Mouse (Mus musculus) kidney, postnatal 4 days (tissue): Measurements from ENCODE around the gene Nfe2l2.
"Not testable (repeated sequence)": the region's sequence is repeated elsewhere in the genome, so short reads cannot be mapped to it uniquely, and the experiment has no call there.

ENCODE experiments used
- DNase-seq, 2 experiments: peaks; one replicate each; pipeline ENCODE4 v3.0.0; 2021; ENCODE audit warnings: mixed read lengths in 2 of 2

The Nfe2l2 gene

DNA sequence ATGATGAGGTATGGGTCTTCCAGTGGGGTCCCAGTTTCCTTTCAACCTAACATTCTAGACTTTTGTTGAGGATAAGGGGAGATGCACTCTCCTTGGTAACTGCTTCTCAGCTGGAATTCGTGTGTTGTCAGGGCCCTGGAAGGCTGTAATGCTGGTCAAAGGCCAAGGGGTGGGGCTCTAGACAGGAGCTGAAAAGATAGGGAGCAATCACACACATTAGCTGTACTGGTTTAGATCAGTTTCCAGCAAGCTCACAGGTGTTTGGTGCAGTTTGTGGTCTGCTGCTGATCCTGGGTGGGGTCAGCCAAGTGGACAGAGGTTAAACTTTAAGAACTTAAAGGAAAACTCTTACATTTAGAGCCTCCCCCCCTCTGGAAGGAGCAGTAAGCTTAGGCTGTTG lies 3.0 kb upstream of the Nfe2l2 start:
- peak; percentile 23 to 43 for DNase-seq

DNA sequence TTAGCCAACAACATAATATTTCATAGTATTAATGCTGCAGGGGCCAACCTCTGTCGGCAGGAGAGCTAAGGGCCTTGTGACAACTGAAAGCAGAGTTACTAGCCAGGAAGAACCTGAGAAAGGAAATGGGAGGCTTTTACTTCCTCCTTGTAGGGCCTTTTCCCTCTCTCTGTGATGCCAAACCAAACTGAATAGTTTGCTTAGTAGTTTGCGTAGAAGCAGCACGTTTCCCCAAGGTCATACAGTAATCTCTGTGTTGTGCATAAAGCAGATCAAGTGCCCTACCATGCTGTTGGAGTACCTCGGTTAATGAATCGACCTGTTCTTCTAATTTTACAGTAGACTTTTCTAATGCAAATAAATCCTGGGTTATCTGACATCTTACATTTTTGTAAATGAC lies 2.0 kb upstream of the Nfe2l2 start:
- no peak for DNase-seq

DNA sequence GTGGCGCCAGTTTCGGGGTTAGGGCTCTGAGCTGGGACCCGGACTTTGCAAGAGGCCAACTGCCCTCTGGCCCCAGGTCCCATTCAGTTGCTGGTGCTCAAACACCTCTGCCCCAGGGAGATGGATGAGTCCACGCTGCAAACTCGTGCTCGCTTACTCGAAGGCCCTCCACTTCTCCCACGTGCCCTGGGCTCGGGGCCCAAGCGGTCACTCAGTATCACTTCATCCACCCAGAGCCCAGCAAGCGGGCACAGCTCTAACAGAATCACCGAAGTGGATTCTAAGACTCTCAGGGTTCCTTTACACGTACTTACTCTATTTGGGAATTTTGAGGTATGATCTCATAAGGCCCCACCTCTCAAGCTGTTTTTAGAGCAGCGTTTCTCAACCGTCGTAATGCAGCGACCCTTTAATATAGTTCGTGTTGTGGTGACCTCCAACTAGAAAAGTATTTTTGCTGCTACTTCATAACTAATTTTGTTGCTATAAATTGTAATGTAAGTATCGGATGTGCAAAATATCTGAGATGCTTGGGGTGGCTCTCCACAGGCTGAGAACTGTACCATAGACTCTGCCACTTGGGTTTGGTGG lies 816 bp upstream of the Nfe2l2 start:
- peak; percentile 64 to 78 for DNase-seq

DNA sequence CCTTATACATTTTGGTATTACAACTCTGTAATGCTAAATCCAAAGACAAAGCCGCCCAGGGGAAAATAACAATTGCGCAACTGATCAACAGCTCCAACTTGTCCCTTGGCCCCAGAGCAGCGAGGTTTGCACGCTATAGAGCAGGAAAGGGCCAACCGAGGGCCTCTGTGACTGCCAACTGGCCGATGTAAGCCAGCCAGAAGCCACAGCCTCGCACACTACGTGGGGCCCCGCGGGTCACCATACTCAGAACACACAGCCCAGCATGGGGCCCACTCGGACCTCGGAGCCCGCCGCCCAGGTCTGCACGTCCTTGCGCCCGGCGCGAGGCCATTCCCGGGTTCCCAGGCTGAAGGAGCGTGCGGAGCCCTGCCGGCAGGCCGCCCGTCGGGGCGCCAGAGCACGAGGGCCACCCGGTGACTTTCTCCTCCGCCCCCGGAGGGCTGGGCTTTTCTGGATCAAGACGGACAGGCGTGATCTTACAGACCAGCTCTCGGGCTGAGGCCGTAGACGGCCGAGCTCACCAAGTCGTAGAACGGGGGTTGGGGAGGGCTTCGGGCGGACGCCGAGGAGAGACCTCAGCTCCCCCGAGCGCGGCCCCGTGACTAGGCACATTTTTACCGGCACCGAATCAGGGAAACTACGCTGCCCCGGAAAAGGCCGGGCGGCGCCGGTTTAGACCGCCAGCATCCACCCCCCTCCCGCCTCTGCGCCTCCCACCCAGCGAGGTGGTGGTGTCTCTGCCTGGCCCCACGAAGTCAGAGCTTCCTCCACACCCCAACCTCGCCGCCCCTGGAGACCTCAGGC lies 863 bp downstream of the Nfe2l2 start:
- peak; percentile 96 to 97 for DNase-seq

DNA sequence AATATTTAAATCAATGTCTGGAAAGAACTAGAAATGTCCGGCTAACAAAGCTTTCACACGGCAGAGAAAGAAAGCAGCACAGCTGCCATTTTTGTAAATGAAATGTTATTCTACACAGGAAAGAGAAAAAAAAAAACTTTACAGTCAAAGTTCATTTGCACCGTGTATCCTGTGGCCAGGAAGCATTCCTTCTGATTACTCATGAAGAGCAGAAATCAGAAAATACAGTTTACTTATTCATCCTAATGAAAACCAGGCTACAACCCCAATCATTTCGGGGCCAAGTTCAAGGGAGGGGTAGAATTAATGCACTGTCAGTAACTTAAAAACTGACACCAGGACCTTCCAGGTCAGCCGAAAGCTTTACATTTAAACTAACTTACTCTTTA lies 1.9 kb downstream of the Nfe2l2 start:
- DNase-seq, result no peak

DNA sequence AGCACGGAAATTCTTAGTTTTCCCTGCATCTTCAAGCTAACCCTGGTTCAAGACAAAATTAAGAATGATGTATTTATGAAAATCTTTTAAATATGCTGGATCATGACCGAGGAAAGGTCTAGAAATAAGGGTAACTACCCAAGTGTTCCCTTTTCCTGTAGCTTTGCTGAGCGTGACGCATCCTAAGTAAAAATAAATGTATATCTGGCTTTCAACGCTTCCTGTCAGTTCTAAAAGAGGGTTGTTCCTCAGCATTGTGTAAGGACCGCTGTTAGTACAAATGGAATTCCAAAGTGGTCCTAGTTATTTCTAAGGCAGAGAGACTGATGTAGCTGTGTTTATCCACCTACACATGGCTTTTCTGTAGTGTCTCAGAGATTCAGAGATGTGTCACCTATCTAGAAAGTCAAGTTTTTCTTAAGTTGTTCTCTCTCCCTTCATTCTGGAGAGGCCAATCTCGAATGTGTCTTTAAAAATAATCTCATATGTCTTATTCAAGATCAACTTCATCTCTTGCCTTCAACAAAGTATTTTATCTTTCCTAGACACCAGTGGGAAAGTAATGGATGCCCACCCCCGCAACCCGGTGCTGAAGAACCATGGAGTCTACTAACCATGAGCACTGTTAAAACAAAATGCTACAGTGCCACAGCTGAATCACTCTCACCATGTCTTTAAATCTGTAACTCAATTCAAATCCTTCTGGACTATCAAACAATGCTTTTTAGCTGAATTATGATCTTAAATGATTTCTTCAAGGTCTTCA lies 2.4 kb downstream of the Nfe2l2 start:
- DNase-seq, result no peak

DNA sequence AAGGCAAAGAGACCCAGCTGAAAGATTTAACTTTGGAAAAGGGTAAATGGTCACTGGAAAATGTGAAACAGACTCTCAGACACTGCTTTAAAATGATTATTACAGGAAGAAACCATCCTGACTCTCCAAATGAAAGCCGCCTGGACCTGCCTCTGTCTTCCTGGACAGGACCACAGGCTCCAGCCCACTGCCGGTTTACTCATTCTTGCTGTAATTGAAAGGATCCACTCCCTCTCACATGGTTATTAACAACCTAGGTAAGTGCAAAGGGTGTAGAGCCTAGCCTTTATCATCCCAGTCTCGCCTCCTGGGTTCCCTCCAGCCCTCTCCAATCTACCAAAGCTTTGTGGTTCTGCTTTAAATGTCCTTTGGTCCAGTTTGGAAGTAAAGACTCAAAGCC lies 3.2 kb downstream of the Nfe2l2 start:
- no peak for DNase-seq

DNA sequence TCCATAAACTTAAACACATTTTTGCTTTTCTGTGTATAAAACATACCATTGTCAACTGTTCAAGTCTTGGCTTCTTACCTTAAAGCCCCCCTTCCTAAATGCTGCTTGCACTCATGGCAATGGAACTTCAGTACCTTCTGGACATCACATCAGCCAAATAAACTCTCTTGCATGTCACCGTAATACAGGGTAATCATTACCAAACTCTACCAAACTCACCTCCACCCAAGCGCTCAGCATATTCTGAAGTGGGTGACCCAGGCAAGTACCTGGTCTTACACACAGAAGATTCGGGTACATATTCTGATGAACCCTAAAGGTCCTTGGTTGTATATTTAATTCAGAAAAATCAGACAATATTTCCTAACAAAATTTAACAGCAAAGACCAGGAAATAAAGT lies 3.9 kb downstream of the Nfe2l2 start:
- DNase-seq, result no peak

DNA sequence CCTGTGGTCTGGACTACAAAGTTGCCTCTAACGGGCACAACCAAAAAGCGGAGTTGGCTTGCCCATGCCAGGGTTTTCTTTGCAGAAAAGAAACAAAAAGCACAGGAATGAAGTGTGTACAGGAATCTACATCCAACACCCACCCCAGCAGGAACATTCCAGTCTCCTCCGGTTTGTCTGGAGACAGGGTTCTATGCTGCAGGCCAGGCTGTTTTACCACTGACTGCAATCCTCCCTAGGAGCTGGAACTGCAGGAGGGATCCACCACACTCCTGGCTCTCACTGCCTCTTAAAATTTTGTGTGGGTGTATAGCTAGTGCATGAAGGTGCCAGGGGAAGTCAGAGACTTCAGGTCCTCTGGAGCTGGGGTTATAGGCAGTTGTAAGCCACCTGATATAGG lies 5.6 kb downstream of the Nfe2l2 start:
- DNase-seq, result no peak

DNA sequence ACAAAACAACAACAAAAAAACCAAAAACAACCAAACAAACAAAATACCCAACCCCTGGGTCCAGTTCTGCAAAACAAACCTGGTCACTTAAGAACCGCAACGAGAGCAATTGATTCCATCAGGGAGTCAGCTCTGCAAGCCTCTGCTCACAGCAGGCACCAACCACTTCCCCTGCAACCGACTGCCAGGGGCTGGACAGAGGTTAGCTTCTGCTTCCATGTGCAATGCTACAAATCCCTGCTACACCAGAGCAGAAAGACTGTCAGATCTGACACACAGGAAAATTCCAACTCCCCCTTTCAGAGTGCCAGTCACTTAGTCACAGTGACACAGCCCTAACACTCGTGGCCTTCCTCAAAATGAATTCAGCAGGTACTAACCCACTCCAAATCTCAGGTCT lies 6.4 kb downstream of the Nfe2l2 start:
- DNase-seq, result no peak

DNA sequence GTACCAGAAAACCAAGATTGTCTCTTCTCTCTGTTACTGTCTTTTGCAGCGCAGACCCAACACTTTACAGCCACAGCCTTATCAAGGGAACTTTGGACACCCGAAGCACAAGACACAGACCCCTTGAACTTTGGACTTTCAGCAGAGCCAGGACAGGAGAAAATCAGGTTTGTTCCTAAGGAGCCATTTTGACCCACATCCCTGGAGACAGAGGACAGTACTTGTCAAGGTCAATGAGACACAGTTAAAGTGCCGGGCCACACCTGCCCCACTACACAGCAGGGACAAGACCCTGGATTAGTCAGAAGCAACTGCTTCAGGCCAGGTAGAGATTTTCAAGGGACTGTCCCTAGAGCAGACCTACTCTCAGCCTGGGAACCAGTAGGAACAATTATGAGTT lies 7.2 kb downstream of the Nfe2l2 start:
- no peak for DNase-seq

DNA sequence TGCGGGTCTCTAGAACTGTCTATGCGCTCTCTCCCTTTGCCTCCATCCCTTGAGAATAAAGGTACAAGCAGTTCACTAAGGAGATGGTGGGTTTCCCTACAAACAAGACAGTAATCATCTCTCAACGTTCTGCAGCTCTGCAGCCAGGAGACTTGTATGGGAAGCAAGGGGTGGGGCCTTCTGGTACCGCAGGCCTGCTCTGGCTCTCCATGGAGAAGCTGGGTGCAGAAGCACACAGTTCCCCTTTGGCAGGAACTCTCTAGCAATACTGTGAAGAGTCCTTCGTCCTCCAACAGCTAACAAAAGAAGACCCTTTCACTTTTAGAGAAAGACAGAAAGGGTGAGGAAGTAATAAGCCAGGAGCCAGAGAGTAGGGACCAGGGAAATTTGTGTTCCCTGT lies 8.1 kb downstream of the Nfe2l2 start:
- no peak for DNase-seq

DNA sequence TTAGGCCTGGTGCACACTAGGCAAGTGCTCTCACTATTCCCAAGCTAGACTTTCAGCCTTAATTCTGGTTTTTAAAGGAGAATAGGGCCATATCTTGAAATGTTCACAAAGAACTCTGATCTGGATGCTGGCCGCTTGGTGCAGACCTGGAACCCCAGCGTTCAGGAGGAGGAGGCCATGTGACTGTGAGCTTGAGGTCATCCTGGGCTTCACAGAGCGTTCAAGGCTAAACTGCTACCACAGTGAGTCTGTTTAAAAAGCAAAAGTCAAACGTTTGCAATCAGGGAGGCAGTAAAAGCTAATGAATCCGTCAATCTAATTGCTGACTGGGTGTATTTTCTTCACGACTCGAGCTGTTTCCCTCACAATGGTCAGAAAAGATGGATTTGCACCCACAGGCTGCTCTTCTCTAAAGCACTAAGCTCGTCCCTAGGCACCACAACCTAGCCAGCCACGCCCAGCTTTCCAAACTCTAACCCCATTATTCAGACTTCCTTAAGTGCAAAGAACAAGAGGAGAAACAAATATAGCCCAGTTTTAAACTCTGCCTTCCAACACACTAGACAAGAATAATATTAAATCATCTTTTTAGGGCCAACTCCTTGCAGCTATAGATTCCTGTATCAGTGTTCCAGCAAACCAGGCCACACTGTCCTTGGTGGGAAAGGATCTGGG lies 8.6 kb downstream of the Nfe2l2 start:
- no peak for DNase-seq

DNA sequence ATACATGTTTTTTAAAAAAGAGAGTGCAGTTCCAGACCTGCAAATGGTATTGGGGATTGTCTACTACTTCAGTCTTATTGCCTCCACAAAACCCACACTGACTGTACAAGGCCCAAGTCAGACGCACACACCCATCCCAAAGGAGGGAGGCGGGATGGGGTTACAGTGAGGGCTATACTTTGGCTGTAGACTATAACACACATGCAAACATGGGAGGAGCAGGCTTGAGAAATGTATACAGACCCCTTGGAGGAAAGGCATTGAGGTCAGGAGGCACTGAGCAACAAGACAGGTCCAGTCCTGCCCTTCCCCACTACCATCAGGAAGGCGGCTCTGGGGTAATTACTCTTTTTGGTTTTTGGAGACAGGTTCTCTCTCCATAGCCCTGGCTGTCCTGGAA lies 9.5 kb downstream of the Nfe2l2 start:
- not testable (repeated sequence) for DNase-seq

DNA sequence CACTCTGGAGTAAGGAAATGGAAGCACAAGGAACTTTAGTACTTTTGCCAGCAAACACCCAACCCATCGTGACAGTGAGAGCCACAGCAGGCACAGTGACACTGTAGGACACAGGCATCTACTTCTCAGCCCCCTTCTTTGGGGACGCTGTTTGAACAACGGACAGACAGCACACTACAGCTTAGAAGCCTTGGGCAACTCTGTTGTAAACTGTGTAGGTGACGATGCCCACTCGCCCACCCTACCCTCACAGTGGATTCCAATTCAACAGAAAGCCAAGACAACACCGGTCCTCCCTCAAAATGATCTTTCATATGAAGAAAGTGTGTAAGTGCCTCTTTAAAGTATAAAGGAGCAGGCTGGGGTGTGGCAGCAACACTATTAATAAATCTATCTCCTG lies 12.1 kb downstream of the Nfe2l2 start:
- no peak for DNase-seq

DNA sequence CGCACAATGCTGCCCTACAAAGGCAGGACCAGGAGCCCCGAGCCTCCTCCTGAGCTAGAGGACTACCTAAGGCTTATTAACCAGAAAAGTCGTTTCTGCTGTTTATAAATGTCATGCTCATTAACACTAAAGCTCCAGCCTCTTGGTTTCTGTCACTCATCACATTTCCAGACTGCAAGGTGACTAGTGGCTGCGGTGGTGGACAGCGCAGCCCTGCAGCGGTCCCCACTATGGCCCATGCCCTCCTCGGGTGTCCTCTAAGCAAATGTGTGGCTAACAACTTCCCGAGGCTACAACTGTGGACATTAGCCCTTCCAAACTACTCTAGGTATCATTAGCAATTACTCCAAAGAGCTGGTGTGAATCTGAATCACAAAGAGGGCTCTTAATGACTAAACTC lies 13.1 kb downstream of the Nfe2l2 start:
- DNase-seq, result no peak

DNA sequence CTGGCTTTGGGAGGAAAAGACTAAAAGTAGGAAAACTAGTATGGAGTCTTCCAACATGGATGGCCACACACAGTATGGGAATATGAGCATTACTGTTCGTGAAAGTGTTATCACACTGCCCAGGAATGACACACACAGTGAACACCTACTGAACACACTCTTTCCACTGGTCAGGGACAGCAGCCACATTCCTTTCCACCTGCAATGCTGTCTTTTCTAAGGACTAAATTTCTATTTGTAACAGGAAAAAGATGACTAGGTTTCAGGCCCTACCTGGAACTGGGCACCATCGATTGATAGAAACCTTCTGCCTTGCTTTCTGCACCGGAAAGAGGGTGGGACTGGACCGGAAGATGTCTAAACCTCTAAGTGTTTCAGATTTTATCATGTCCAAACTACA lies 13.8 kb downstream of the Nfe2l2 start:
- no peak for DNase-seq

DNA sequence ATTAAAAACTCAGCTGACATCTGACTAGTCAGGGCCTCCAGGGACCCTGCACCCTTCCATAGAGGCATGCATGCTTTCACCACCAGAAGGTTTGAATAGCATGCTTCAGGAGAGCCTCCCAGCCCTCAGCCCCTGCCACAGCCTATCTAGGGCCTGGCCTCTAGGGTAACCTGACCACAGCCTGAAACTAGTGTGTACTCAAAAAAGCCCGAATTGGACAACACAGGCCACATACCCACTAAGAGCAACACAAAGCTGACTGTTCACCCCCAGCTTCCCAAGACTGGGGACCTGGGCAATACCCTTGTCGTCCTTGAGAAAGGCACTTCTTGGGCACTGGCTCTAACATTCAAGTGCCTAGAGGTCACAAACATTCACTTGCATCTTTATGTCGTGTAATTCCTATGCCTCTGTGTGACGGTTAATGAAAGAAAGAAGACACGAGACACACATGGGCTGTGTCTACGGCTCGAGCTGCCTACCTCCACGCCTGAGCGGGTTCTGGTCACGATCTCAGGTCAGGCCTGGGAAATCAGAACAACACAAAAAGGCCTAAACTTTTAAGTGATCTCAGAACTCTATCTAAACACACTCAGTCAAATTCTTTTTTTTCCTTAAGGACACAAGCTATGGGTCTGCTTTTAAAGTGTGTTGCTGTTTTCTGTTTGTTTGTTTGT lies 14.8 kb downstream of the Nfe2l2 start:
- no peak for DNase-seq

DNA sequence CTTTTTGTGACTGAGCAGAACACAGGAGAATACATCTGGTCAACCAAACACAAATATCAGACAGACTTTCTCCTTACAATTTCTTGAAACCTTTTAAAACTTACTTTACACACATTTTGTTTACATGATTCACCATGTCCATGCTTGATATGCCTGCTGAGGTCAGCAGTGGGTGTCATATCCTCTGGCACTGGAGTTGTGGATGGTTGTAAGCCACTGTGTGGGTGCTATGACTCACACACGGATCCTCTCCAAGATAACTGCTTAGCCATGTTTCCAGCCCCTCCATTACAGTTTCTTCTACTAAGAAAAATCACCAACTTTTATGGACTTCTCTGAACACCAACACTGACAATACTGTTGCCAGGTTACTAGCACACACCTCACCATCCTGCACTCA lies 15.5 kb downstream of the Nfe2l2 start:
- no peak for DNase-seq

DNA sequence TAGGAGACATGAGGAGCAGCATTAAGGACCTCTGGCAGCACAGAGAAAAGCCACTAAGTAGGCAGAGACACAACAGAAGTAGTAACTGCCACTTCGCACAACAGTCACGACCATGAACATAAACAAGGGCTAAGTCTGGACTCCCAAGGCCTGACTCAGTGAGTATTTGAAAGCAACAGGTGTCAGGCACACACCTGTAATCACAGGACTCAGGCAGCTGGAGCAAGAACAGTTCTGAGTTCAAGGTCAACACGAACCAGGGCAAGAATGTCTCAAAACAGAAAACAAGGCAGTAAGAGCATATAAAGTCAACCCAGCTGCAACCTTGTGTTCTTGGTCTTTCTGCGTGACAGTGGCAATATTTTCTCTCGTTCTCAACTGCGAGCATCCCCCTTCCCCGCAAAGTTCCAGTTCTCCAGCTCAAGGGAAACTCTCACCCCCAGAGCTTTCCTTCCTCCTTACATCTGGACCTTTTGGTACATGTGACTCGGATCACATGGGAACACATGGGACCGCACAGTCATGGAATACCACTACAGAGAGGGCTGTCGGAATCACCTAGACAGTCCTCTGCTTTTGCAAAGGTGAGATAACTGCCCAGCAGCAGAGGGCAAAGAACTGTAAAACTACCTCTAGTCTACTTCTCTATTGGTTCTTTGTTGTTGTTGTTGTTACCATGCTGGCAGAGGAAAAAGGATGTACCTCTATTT lies 17.2 kb downstream of the Nfe2l2 start:
- no peak for DNase-seq

DNA sequence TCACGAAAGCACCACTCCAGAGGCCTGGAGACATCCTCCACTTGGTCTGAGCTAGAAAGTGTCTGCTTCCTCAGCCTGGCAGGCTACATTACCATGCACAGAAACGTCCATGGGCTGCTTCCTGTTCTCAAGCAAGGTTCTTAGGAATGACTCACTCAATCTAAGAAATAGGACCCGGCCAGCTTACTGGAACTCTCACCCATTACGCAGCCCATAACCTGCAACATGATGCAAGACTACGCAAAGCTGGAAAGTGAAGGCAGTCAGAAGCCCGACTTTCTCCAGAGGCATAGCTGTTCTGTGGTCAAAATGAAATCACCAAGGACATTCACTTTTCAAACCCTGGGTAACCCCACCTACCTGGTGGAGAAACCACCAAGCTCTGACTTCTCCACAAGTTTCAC lies 19.0 kb downstream of the Nfe2l2 start:
- no peak for DNase-seq

DNA sequence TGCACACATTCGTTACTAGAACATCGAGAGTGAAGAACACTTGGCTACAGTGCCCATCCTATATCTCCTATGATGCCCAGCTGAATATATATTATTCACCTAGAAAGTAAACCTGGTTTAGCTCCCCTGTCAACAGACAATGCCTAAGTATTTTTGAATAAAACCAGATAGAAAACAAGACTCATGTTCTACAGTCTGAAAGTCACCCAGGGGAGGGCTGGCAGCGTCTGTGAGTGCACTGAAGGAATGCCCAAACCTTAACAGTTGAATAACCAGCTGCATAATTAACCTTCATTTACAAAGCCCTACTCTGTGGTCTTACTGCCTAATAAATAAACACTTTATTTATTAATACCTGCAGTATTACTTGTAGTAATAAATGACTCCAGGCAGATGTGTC lies 19.9 kb downstream of the Nfe2l2 start:
- DNase-seq, result no peak
